Mouse (Mus musculus) left cerebral cortex, adult 18-20 months (tissue): ENCODE measurements around the gene Hdc. TPM values are rescaled to one million over a fixed set of nuclear protein-coding genes. Genes with fewer than 3 reads are reported as not detected.

Source experiments
- DNase-seq, 2 experiments: peaks; one replicate each; pipeline ENCODE4 v3.0.0; 2021 to 2022; ENCODE audit warnings: low spot score in 2 of 2, mixed read lengths in 1 of 2
- total RNA-seq, 2 experiments: library from RNA; stranded (reverse); gene quantifications; 2 replicates each; pipeline ENCODE4 v1.2.3; 2021

The Hdc gene
- total RNA-seq, 2 experiments from 2014 or later: 0.77 to 1.8 TPM

DNA sequence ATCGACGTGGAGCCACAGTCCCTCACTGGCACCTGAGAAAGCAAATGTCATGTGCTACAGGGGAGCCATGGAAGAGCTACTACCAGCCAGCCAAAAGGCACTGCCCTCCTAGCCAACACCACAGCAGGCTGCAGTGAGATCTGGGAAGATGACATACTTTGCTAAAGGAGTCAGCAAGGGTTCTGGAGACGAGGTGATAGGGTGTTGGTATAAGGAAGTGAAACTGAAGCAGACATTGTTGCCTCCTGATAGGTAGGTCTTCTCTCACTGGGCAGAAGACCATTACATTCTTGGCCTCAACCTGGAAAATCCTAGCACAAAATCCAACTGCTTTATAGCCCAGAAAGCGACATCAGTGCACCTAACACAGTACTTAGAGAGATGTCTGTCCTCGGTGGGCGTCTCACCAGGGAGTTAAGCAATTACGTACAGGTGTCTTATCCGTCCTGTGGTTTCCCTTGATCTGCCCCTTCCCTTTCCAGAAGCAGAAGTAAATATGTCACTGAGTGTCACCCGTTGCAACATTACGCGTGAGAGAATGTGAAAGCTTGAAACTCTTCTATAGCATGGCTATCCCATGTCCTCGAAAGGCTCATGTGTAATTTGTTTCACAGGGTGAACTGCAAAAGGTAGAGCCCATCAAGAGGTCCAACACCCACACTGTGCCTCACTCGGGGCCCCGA, 17.0 kb downstream of the Hdc start:
- no peak for DNase-seq

DNA sequence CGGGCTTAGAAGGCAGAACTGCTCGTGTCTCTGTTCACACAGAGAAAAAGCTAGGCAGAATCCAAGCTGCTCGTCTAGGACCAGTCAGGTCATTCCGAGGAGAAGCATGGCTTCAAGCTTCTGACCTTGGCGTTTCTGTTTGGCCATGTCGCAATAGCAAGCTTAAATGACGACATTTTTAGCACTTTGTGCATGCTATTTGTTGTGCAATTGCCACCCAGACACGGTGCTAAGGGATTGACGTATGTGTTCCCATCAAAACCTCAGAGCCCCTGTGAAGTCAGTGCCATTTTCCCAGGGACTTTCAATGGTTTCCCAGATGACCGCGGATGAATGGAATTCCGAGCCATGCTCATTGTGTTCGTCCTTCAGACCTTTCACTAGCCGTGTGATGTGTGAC, 18.6 kb downstream of the Hdc start:
- DNase-seq: no peak

- DNase-seq: no peak
Observed at GRCm38 (mm10) chr2:126599005-126599404, 20.1 kb downstream of the Hdc start.

GRCm38 (mm10) chr2:126598359-126598758, 20.7 kb downstream of the Hdc start:
- DNase-seq: no peak

DNA sequence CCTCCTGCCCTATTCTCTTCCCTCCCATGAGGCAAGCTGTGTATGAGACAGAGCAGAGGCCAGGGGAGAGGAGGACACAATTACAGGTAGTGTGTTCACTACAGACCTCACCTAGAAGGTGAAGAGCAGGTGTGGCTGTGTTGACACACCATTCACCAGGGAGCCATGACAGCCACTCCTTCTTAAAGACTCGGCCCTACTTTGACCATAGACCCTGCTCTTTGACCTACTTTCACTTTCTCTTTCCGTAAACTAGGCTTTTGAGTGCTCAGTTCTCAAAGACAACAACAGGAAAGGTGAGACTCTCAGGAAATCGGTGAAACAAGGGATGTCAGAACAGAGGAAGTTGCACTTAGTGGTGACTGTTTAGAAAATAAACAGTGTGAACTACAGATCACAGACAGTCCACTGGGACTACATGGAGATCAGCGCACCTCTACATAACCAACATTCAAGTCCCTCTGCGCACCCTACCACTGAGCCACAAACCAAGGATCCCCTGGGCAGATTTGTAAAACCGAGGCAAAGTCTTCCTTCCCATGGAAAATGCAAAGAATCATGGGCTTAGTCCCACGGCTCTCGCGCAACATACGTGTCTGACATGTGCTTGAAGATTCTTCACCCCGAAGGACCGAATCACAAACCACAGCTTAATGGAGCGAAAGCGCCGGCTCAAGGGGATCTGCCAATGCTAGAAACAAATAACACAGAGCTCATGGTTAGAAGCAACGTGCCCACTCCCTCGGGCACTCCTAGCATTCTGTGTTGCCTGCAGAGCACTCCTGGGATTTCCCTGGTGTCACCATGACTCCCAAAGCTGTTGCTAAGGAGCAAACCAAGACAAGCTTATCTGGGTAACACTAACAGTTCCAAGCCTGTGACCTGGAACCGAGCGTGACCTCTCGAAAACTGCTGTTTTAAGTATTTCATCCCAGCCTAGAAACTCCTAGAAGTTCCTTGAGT, 21.5 kb downstream of the Hdc start:
- no peak for DNase-seq

DNA sequence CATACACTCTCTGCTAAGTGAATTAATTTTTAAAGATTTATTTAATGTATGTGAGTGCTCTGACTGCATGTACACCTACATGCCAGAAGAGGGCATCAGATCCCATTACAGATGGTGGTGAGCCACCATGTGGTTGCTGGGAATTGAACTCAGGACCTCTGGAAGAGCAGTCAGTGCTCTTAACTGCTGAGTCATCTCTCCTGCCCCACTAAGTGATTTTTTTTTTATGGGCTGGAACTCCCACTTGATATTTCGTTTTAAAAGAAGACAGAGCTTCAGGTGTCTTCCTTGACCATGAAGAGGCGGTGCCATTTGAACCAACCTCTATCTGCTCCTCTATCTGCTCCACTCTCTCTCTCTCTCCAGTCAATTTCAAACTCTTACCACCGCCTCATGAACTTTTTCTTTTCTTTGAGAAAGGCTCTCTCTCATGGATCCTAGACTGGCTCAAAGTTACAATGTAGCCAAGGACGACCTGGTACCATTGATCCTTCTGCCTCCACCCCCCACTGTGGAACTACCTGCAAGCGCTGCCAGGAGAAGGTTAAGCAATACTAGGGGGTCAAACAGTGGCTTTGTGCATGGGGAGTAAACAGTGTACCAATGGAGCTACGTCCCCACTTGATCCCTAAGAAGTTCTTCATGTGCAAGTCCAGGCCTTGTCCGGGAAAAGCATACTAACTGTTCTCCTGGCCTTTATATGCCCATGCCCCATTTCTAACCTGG, 22.6 kb downstream of the Hdc start:
- DNase-seq: no peak

DNA sequence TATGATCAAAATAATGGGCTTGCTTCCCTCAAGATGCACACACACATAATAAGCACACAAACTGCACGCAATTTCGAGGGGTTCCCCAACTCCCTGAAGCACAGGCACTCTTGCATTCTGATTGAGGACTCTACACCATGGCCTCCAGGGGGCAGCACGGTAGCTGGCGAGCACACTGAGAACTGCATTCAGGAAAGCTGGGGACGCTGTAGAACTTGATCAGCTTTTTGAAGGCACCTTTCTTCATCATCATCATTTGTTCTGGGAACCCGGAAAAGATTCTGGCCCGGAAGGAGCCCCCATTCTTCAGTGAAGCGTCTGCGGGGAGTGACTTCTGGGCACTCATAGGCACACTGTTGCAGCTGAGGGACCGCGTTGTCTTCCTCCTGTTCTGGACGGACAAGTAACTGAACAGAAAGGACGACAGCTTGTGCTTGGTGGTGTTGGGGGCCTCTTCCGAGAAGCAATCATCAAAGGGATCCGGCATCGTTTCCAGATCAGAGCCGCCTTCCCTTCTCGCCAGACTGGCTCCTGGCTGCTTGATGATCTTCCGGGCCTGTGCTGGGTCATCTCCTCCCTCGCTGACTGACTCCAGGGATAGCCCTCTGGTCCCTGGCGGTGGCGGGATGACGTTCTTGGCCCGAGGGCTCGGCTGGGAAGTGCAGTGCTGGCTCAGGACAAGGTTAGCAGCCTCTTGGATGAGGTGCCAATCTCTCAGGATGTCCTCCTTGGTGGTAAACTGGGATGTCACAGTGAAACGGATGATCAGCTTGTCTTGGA, 25.1 kb downstream of the Hdc start:
- peak; percentile 71 for DNase-seq

- no peak for DNase-seq
Observed at GRCm38 (mm10) chr2:126591304-126591703, 27.8 kb downstream of the Hdc start.

DNA sequence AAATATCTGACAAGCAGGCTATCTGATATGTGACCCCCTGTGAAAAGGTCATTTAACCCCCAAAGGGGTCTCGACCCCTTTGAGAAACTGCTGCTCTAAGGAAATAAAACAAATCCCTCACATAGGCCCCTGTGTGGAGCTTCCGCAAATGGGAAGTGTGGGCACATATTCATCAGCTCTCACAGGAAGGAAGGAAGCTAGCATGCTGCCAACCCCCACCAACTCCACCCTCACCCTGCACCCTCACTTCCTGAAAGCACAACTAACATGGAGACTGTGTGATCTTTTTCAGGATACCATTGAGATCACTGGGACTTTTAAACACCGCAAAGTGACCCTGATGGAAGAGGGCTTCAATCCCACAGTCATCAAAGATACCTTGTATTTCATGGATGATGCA, 31.6 kb downstream of the Hdc start:
- DNase-seq: no peak

GRCm38 (mm10) chr2:126584621-126585369, 34.3 kb downstream of the Hdc start:
- DNase-seq: no peak

DNA sequence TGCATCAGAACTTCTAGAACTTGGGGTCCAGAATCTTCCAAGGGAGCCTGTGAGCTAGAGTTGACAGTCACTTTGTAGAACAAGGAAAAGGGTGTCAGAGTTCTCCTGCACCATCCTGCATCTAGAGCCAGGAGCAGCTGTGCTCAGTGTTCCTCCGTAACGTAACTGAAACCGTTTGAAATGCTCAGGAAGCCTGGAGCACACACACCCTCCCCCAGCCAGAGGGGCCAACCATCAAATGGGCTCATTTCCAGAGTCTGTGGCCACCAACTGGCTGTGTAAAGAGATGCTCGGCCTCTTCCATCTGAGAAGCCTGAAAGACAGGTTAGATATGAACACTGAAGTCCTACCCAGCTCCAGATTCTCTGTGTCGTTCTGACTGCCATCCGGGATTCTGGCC, 35.1 kb downstream of the Hdc start:
- no peak for DNase-seq

DNA sequence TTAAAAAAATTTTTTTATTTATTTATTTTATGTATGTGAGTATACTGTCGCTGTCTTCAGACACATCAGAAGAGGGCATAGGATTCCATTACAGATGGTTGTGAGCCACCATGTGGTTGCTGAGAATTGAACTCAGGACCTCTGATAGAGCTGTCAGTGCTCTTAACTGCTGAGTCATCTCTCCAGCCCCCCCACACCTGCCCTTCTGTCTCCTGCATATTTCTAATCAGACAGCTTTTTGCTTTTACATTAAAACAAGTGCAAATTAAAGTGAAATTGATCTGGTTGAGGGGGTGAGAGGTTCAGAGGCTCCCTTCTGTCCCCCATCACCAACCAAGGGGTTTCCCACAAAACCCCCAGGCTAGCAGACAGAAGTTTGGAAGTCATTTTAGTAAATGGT, 39.8 kb downstream of the Hdc start:
- no peak for DNase-seq

DNA sequence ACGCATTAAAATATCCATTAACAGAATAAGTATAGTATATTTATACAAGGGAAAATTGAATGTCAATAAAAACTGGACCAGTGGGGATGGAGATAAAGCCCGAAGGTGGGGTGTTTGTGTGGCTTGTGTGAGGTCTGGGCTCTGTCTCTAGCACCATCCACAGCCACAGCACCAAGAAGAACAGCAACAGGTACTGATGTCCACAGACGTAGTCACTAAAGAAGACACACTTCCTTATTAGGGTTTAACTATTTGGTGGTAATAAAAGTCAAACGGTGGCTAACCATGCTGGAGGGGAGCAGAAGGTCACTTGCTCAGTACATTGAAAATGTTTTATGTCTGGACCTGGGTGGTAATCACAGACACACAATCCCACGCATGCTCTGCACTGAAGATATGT, 41.7 kb downstream of the Hdc start:
- no peak for DNase-seq

DNA sequence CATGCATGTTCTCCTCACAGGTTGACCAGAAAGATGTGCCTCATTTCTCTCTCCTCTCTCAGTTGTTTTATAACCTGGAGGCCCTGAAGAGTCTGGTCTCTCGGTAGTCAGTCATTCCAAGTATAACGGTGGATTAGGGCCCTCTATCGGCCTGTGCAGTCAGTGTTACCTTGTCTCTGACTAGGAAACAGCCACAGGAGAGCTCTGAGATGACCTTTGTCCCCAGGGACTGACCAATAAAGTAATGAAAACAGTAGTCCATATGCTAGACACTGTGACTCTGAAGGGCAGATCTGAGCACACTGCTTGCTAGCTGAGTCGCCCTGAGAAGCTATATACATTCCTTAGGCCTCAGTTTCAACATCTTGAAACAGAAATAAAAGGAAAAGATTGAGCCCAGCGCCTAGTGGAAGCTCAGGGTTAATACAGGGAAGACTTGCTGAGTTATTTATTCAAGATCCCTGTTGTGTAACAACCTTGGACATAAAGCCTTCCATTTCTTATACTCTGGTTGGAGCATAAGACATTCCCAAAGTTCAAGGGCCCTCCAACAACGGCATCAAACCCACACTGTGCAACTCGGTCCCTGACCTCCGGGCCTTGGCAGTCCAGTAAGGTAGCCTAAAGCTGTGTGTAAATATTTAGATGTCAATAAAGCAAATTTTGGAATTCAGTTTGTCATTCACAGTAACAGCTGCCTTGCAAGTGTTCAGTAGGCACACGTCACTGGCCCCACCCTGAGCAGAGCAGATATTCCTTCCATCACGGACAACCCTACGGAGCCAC, 43.5 kb downstream of the Hdc start:
- no peak for DNase-seq

- DNase-seq: no peak
Observed at GRCm38 (mm10) chr2:126572747-126573146, 46.4 kb downstream of the Hdc start.

GRCm38 (mm10) chr2:126572163-126572562, 46.9 kb downstream of the Hdc start:
- no peak for DNase-seq

GRCm38 (mm10) chr2:126563411-126564105, 55.5 kb downstream of the Hdc start:
- DNase-seq: no peak

DNA sequence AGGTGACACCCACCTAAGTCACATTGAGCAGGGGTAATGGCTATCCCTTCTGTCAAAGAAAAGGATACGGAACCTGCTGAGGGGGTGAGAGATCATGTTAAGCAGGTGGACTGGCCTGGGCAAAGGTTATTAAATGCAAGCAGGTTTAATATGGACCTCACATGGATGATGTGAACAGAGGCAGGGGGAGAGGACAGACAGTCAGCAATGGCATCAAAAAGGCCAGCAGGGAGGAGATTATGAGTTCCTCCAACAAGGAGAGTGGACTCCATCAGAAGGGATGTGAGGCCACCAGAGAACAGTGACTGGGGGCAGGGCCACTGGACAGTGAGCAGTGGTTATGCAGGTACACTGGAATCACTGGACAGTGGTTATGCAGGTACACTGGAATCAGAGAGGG, 59.0 kb downstream of the Hdc start:
- DNase-seq: no peak

GRCm38 (mm10) chr2:126555533-126555932, 63.6 kb downstream of the Hdc start:
- DNase-seq: no peak
